Mouse (Mus musculus) megakaryocyte, embryonic 14.5 days (primary cell): ENCODE results near the gene Tlx2.

Source experiments
- FLI1 ChIP-seq: IDR thresholded peaks from 2 replicates; pipeline ENCODE4 v1.6.1; 2012; ENCODE audit warnings: low read length, inconsistent platforms, mixed read lengths
- GATA1 ChIP-seq: IDR thresholded peaks from 3 replicates; pipeline ENCODE4 v1.6.1; 2012; ENCODE audit warnings: mixed read lengths, low read length, inconsistent platforms, borderline replicate concordance

DNA sequence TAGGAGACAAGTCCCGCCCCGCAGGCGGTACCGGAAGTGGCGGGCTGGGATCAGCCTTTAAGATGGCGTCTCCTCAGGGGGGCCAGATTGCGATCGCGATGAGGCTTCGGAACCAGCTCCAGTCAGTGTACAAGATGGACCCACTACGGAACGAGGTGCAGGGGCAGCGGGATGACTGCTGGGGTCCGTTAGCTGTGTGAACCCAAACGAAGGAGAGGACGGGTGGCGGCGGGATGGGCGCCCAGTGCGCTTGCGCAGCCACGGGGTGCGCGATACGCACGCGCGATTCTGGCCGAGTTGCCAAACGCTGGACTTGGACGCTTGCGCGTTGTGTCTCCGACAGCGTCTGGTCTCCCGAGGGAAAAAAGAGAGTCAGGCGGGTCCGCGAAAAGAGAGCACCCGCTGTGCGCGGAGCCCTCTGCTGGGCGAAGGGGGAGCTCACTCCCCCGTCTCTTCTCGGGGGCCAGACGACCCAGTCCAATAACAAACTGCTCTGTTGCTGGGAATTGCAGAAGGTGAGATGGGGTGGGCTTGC is 8.3 kb upstream of the Tlx2 start:
- peak; percentile 88 for TF ChIP-seq GATA1
- TF ChIP-seq FLI1 = peak; percentile 63
